In the genomic region with DNA sequence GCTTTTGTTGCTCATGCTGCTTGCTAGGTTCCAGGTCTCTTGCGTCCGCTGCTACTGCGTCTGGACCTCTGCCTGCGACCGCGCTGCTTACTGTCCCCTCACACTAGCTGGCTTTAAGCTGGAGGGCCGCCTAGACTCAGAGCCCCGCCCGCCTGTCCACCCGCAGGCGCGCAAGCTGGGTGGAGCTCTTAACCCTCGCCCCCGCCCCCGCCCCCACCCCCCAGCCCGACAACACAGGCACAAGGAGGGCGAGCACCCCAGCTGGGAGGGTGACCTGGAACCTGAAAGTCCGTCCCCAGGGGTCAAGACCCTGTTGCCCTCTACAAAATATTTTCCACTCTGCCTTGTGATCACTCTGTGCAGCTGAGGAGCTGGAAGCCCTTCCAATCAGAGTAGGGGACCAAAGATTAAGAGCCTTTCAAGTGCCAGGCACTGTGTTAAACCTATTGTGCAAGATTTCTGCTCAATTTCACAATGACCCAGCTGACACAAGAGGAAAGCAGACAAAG, we compare ENCODE assay signal across 8 mouse cellular contexts. TPM values are rescaled to one million over a fixed set of nuclear protein-coding genes. Genes with fewer than 3 reads are reported as not detected.
DNase-seq lines count a peak whose midpoint lies in the region; ATAC-seq and TF ChIP-seq lines count a peak whose summit lies in the region.

TSS of gene Maob (minus strand) at position 106 of the 509 bp plus-strand sequence.

- H3K27me3 ChIP-seq in forebrain, postnatal 0 days (ENCODE audit: insufficient read depth, low read length), result no peaks in the 10 kb centered on the region
- H3K27me3 ChIP-seq in hindbrain, embryonic 11.5 days (ENCODE audit: control insufficient read depth, insufficient read depth, low read length), result no peaks in the 10 kb centered on the region
- H3K27me3 ChIP-seq in stomach, embryonic 15.5 days (replicated peaks), result no peaks in the 10 kb centered on the region

- no peak within 1 kb of the TSS for H3K27ac ChIP-seq in forebrain, postnatal 0 days (ENCODE audit: low read depth, low read length)
- no peak within 1 kb of the TSS for H3K27ac ChIP-seq in hindbrain, embryonic 11.5 days (ENCODE audit: low read depth, low read length)
- H3K27ac ChIP-seq in stomach, embryonic 15.5 days, result no peak within 1 kb of the TSS

- no peaks in the 10 kb centered on the region for H3K36me3 ChIP-seq in forebrain, postnatal 0 days (ENCODE audit: insufficient read depth)
- no peaks in the 10 kb centered on the region for H3K36me3 ChIP-seq in hindbrain, embryonic 11.5 days (ENCODE audit: control insufficient read depth, insufficient read depth, low read length)
- H3K36me3 ChIP-seq in stomach, embryonic 15.5 days, result no peaks in the 10 kb centered on the region

- H3K4me1 ChIP-seq in forebrain, postnatal 0 days (ENCODE audit: insufficient read depth), result no peaks in the 10 kb centered on the region
- H3K4me1 ChIP-seq in hindbrain, embryonic 11.5 days (replicated peaks; ENCODE audit: control insufficient read depth, insufficient read depth, low read length), result no peaks in the 10 kb centered on the region
- H3K4me1 ChIP-seq in stomach, embryonic 15.5 days, result no peaks in the 10 kb centered on the region

- peak; percentile 2 for DNase-seq in urinary bladder, postnatal 14 days (ENCODE audit: low spot score)
- DNase-seq in urinary bladder, postnatal 4 days (ENCODE audit: low spot score in 2 of 2), result no peak
- peak; percentile 2 for DNase-seq in forebrain, postnatal 0 days
- peak; percentile 5 for DNase-seq in hindbrain, embryonic 11.5 days (ENCODE audit: low spot score)
- DNase-seq in left cerebral cortex, adult 8-10 months (ENCODE audit: low spot score in 2 of 2), result no peak
- DNase-seq in lung, postnatal 4 days, result peak; percentile 46 to 72

- no peaks in the 10 kb centered on the region for H3K9me3 ChIP-seq in forebrain, postnatal 0 days (ENCODE audit: low read length)
- H3K9me3 ChIP-seq in hindbrain, embryonic 11.5 days (ENCODE audit: control insufficient read depth, low read length), result no peaks in the 10 kb centered on the region
- no peaks in the 10 kb centered on the region for H3K9me3 ChIP-seq in stomach, embryonic 15.5 days

- peak; percentile 29; the same call in 1 of the 2 replicates for ATAC-seq in forebrain, postnatal 0 days
- ATAC-seq in hindbrain, embryonic 11.5 days (ENCODE audit: low FRiP score), result peak; percentile 67; the same call in 1 of the 2 replicates
- peak; percentile 50; the same call in 1 of the 2 replicates for ATAC-seq in stomach, embryonic 15.5 days (ENCODE audit: insufficient read depth, low FRiP score, low read depth)
- no peak for ATAC-seq in inflammation-experienced regulatory T-cells, adult 6 months

- TF ChIP-seq CTCF in forebrain, postnatal 0 days (IDR thresholded peaks at IDR 0.05; ENCODE audit: low read depth), result no peak

- peak within 1 kb of the TSS; percentile 26 for H3K4me3 ChIP-seq in forebrain, postnatal 0 days (ENCODE audit: low read depth, low read length)
- peak within 1 kb of the TSS; percentile 3; the same call in 1 of the 2 replicates for H3K4me3 ChIP-seq in hindbrain, embryonic 11.5 days (ENCODE audit: low read depth, low read length)
- peak within 1 kb of the TSS; percentile 26 for H3K4me3 ChIP-seq in stomach, embryonic 15.5 days (replicated peaks)

- H3K4me2 ChIP-seq in forebrain, postnatal 0 days (ENCODE audit: low read depth), result peak within 1 kb of the TSS; percentile 48
- peak within 1 kb of the TSS; percentile 35 for H3K4me2 ChIP-seq in hindbrain, embryonic 11.5 days (replicated peaks; ENCODE audit: low read depth, low read length)
- H3K4me2 ChIP-seq in stomach, embryonic 15.5 days, result peak within 1 kb of the TSS; percentile 47

- WGBS in forebrain, postnatal 0 days, result 21% methylated on average over 18 of the region's 18 CpGs
- 15% methylated on average over 11 of the region's 18 CpGs for WGBS in hindbrain, embryonic 11.5 days
- WGBS in stomach, embryonic 15.5 days, result 27% methylated on average over 18 of the region's 18 CpGs

- H3K9ac ChIP-seq in forebrain, postnatal 0 days, result peak within 1 kb of the TSS; percentile 18; the same call in 1 of the 2 replicates
- H3K9ac ChIP-seq in hindbrain, embryonic 11.5 days (ENCODE audit: low read depth, low read length), result no peak within 1 kb of the TSS
- H3K9ac ChIP-seq in stomach, embryonic 15.5 days, result no peak within 1 kb of the TSS

RNA-seq across cellular contexts. Expression of gene Maob, which starts in this region (rescaled TPM):
- total RNA-seq in forebrain, postnatal 0 days (2014; rRNA removed), result 2.4 and 2.5 TPM in 2 replicates
- polyA plus RNA-seq in forebrain, postnatal 0 days (2015; fragmentation: Nextera tagmentation; extraction: Ambion mirVana), result 5.1 and 6.0 TPM in 2 replicates
- 4.5 and 4.9 TPM in 2 replicates for polyA plus RNA-seq in hindbrain, embryonic 11.5 days (2014; fragmentation: Nextera tagmentation; extraction: Ambion mirVana)
- total RNA-seq in left cerebral cortex, adult 8-10 months (2022), result 10 to 100 TPM; 18.4 to 23.0 (median 18.7) TPM
- 38.1 and 42.8 TPM in 2 replicates for polyA plus RNA-seq in stomach, embryonic 15.5 days (2015; fragmentation: Nextera tagmentation; extraction: Ambion mirVana)
- polyA plus RNA-seq in inflammation-experienced regulatory T-cells, adult 6 months (2017; shearing (Covaris generic)), result not detected

Comparison
In these comparisons a context has a peak if more than half of its experiments do, and no peak if none do; other contexts are left out.
1. DNase-seq: peak in urinary bladder, postnatal 14 days (single experiment), forebrain, postnatal 0 days (single experiment), hindbrain, embryonic 11.5 days (single experiment) and lung, postnatal 4 days (2 of 2); none in urinary bladder, postnatal 4 days (0 of 2) and left cerebral cortex, adult 8-10 months (0 of 2).
2. Peak in every context shown above with its lines, with median percentiles within 50 percentile points of each other: H3K4me2 ChIP-seq and H3K4me3 ChIP-seq.